Mouse (Mus musculus): Measurements from ENCODE around the gene Serpina9.

- no peak for TF ChIP-seq CTCF (IDR thresholded peaks at IDR 0.05; ENCODE audit: borderline replicate concordance, extremely low read depth, insufficient read depth, insufficient read length)
- TF ChIP-seq POLR2A (IDR thresholded peaks at IDR 0.05; ENCODE audit: borderline replicate concordance, extremely low read depth, insufficient read depth, insufficient read length, poor library complexity, severe bottlenecking), result no peak
Measured at GRCm38 (mm10) chr12:104002569-104003237, 10.9 kb downstream of the Serpina9 start.

Measured in brain, embryonic 14.5 days (tissue).